Mouse (Mus musculus): ENCODE data around the gene Cox7b. TPM values are rescaled to one million over a fixed set of nuclear protein-coding genes. Genes with fewer than 3 reads are reported as not detected.
A peak's percentile ranks its signal among the peaks of the same experiment; 100 is the strongest.
"Not testable (repeated sequence)": the region's sequence is repeated elsewhere in the genome, so short reads cannot be mapped to it uniquely, and the experiment has no call there.

Cox7b gene
- polyA plus RNA-seq (2015; fragmentation: Nextera tagmentation; extraction: Ambion mirVana): 376 and 403 TPM in 2 replicates

- Histone ChIP-seq H3K4me3 (peak within 1 kb of the TSS; percentile 54), H3K9me3 (no peaks in the 10 kb centered on the region), H3K9ac (peak within 1 kb of the TSS; percentile 75), H3K27ac (peak within 1 kb of the TSS; percentile 88), H3K4me2 (peak within 1 kb of the TSS; percentile 52), H3K27me3 (no peaks in the 10 kb centered on the region), H3K36me3 (no peaks in the 10 kb centered on the region), H3K4me1 (replicated peaks) (peaks cover 9% of the 10 kb centered on the region)
- WGBS: 13% methylated on average over 26 of the region's 26 CpGs
- ATAC-seq (ENCODE audit: low FRiP score): peak; percentile 59
Observed at GRCm38 (mm10) chrX:106015571-106016322, at the start of gene Cox7b. Gene Cox7b, plus strand, starts transcription at chrX:106015700.

GRCm38 (mm10) chrX:106001605-106002004 lies 13.9 kb upstream of the Cox7b start:
- Histone ChIP-seq H3K27me3 (no peaks in the 10 kb centered on the region), H3K4me2 (no peak overlapping the region), H3K27ac (no peak overlapping the region), H3K4me3 (no peak overlapping the region), H3K9me3 (no peaks in the 10 kb centered on the region), H3K9ac (no peak overlapping the region), H3K36me3 (no peaks in the 10 kb centered on the region), H3K4me1 (replicated peaks) (no peaks in the 10 kb centered on the region)
- WGBS: 89% methylated on average over 1 of the region's 1 CpGs
- no peak for ATAC-seq (ENCODE audit: low FRiP score)

GRCm38 (mm10) chrX:106010762-106011161 lies 4.7 kb upstream of the Cox7b start:
- H3K9ac ChIP-seq: 0 out of 2 replicates have a peak overlapping the region, but pooled peaks have one; percentile 69
- H3K36me3 ChIP-seq: no peaks in the 10 kb centered on the region
- H3K4me2 ChIP-seq: peak overlapping the region; percentile 58
- peak overlapping the region; percentile 55 for H3K4me3 ChIP-seq
- no peak for ATAC-seq (ENCODE audit: low FRiP score)
- no peaks in the 10 kb centered on the region for H3K9me3 ChIP-seq
- WGBS: 14% methylated on average over 3 of the region's 3 CpGs
- peaks cover 5% of the 10 kb centered on the region for H3K4me1 ChIP-seq (replicated peaks)
- no peak overlapping the region for H3K27ac ChIP-seq
- no peaks in the 10 kb centered on the region for H3K27me3 ChIP-seq

GRCm38 (mm10) chrX:106011465-106012159 lies 3.9 kb upstream of the Cox7b start, which contains the start of gene Magt1:
Gene Magt1, minus strand, starts transcription at chrX:106011906.
- no peaks in the 10 kb centered on the region for H3K9me3 ChIP-seq
- H3K4me1 ChIP-seq (replicated peaks): peaks cover 5% of the 10 kb centered on the region
- peak within 1 kb of the TSS; percentile 55 for H3K4me3 ChIP-seq
- peak within 1 kb of the TSS; percentile 69 for H3K9ac ChIP-seq
- peak within 1 kb of the TSS; percentile 83 for H3K27ac ChIP-seq
- H3K4me2 ChIP-seq: peak within 1 kb of the TSS; percentile 58
- no peaks in the 10 kb centered on the region for H3K36me3 ChIP-seq
- ATAC-seq (ENCODE audit: low FRiP score): peak; percentile 93
- H3K27me3 ChIP-seq: no peaks in the 10 kb centered on the region
- WGBS: 20% methylated on average over 45 of the region's 45 CpGs

GRCm38 (mm10) chrX:106012559-106012958 lies 2.9 kb upstream of the Cox7b start:
- Histone ChIP-seq H3K4me2 (peak overlapping the region; percentile 55), H3K4me1 (replicated peaks) (peaks cover 13% of the 10 kb centered on the region), H3K9ac (peak overlapping the region; percentile 62; the same call in 1 of the 2 replicates), H3K9me3 (no peaks in the 10 kb centered on the region), H3K36me3 (no peaks in the 10 kb centered on the region), H3K27me3 (no peaks in the 10 kb centered on the region), H3K27ac (peak overlapping the region; percentile 83), H3K4me3 (peak overlapping the region; percentile 55)
- WGBS: 76% methylated on average over 3 of the region's 3 CpGs
- ATAC-seq (ENCODE audit: low FRiP score): no peak

GRCm38 (mm10) chrX:106013217-106013616 lies 2.3 kb upstream of the Cox7b start:
- no peak overlapping the region for H3K4me3 ChIP-seq

GRCm38 (mm10) chrX:106014741-106015377 lies 641 bp upstream of the Cox7b start:
- H3K27ac ChIP-seq; H3K4me3 ChIP-seq; H3K9me3 ChIP-seq; ATAC-seq (ENCODE audit: low FRiP score); H3K36me3 ChIP-seq; H3K27me3 ChIP-seq; H3K4me2 ChIP-seq; H3K9ac ChIP-seq: not testable (repeated sequence)
- 61% methylated on average over 2 of the region's 2 CpGs for WGBS
- H3K4me1 ChIP-seq (replicated peaks): peaks cover 13% of the 10 kb centered on the region

More at GRCm38 (mm10) chrX:106013217-106013616, 2.3 kb upstream of the Cox7b start:
- Histone ChIP-seq H3K4me1 (replicated peaks) (peaks cover 13% of the 10 kb centered on the region), H3K9ac (no peak overlapping the region), H3K9me3 (no peaks in the 10 kb centered on the region), H3K36me3 (no peaks in the 10 kb centered on the region), H3K27ac (no peak overlapping the region), H3K4me2 (no peak overlapping the region), H3K27me3 (no peaks in the 10 kb centered on the region)
- 16% methylated on average over 2 of the region's 2 CpGs for WGBS
- no peak for ATAC-seq (ENCODE audit: low FRiP score)

GRCm38 (mm10) chrX:106017102-106017501 lies 1.6 kb downstream of the Cox7b start:
- Histone ChIP-seq H3K4me1 (replicated peaks) (peaks cover 9% of the 10 kb centered on the region), H3K9ac (no peak overlapping the region), H3K4me2 (peak overlapping the region; percentile 52), H3K27me3 (no peaks in the 10 kb centered on the region), H3K36me3 (peaks cover 6% of the 10 kb centered on the region), H3K4me3 (0 out of 2 replicates have a peak overlapping the region, but pooled peaks have one; percentile 3), H3K9me3 (no peaks in the 10 kb centered on the region), H3K27ac (no peak overlapping the region)
- 87% methylated on average over 3 of the region's 3 CpGs for whole genome bisulfite sequencing
- ATAC-seq (ENCODE audit: low FRiP score): no peak

GRCm38 (mm10) chrX:106017516-106017915 lies 2.0 kb downstream of the Cox7b start:
- H3K4me3 ChIP-seq: no peak overlapping the region
- H3K9me3 ChIP-seq: no peaks in the 10 kb centered on the region
- peak overlapping the region; percentile 52; the same call in 1 of the 2 replicates for H3K4me2 ChIP-seq
- 87% methylated on average over 4 of the region's 4 CpGs for WGBS
- H3K4me1 ChIP-seq (replicated peaks): peaks cover 9% of the 10 kb centered on the region
- no peak overlapping the region for H3K9ac ChIP-seq
- H3K27me3 ChIP-seq: no peaks in the 10 kb centered on the region
- no peak for ATAC-seq (ENCODE audit: low FRiP score)
- H3K36me3 ChIP-seq: peaks cover 7% of the 10 kb centered on the region
- no peak overlapping the region for H3K27ac ChIP-seq

- H3K4me3 ChIP-seq: peak within 1 kb of the TSS; percentile 54
- 17% methylated on average over 36 of the region's 36 CpGs for WGBS
- H3K36me3 ChIP-seq: 0 out of 2 replicates have a peak, but pooled peaks cover 4% of the 10 kb centered on the region
- H3K4me1 ChIP-seq (replicated peaks): peaks cover 14% of the 10 kb centered on the region
- no peaks in the 10 kb centered on the region for H3K9me3 ChIP-seq
- peak within 1 kb of the TSS; percentile 72 for H3K9ac ChIP-seq
- peak within 1 kb of the TSS; percentile 55 for H3K4me2 ChIP-seq
- peak; percentile 97 for ATAC-seq (ENCODE audit: low FRiP score)
- H3K27ac ChIP-seq: peak within 1 kb of the TSS; percentile 44
- no peaks in the 10 kb centered on the region for H3K27me3 ChIP-seq
Observed at GRCm38 (mm10) chrX:106026418-106027342, 11.2 kb downstream of the Cox7b start, which contains the start of gene Atp7a. Gene Atp7a, plus strand, starts transcription at chrX:106027276.

- WGBS: 20% methylated on average over 8 of the region's 8 CpGs
- no peak for ATAC-seq (ENCODE audit: low FRiP score)
- H3K9ac ChIP-seq: peak overlapping the region; percentile 72
Observed at GRCm38 (mm10) chrX:106027343-106027674, 11.8 kb downstream of the Cox7b start.

More at GRCm38 (mm10) chrX:106027343-106027674, 11.8 kb downstream of the Cox7b start:
- no peaks in the 10 kb centered on the region for H3K9me3 ChIP-seq
- no peaks in the 10 kb centered on the region for H3K36me3 ChIP-seq
- peak overlapping the region; percentile 44; the same call in 1 of the 2 replicates for H3K27ac ChIP-seq
- peak overlapping the region; percentile 55 for H3K4me2 ChIP-seq
- peak overlapping the region; percentile 54 for H3K4me3 ChIP-seq
- H3K27me3 ChIP-seq: no peaks in the 10 kb centered on the region
- peaks cover 14% of the 10 kb centered on the region for H3K4me1 ChIP-seq (replicated peaks)
